9 mouse cellular contexts compared by ENCODE assay signal in genomic region chr11:69552622-69553340, GRCm38 (mm10). TPM values are rescaled to one million over a fixed set of nuclear protein-coding genes. Genes with fewer than 3 reads are reported as not detected.
DNase-seq lines count a peak whose midpoint lies in the region; ATAC-seq and TF ChIP-seq lines count a peak whose summit lies in the region.
"Had no signal": no experiment of that assay in that cellular context is flagged by ENCODE, and none has a peak within 500 bp of the region (broad histone marks: within the 10 kb centered on the region; RNA-seq: fewer than 3 reads in every experiment).

No protein-coding gene starts in this region.

- H3K9ac ChIP-seq in ES-Bruce4 (ENCODE audit: low read depth, poor library complexity, severe bottlenecking), result no peak overlapping the region
- peak overlapping the region; percentile 38 for H3K9ac ChIP-seq in hindbrain, postnatal 0 days (replicated peaks; ENCODE audit: low read length)
- H3K9ac ChIP-seq in midbrain, postnatal 0 days (replicated peaks; ENCODE audit: low read length, poor library complexity, severe bottlenecking), result peak overlapping the region; percentile 46
- no peak overlapping the region for H3K9ac ChIP-seq in heart, adult 2 months (ENCODE audit: low read depth, low read length)

- no peak overlapping the region for H3K4me3 ChIP-seq in ES-Bruce4 (ENCODE audit: low read depth, low read length)
- H3K4me3 ChIP-seq in embryonic facial prominence, embryonic 10.5 days, result peak overlapping the region; percentile 39
- 0 out of 2 replicates have a peak overlapping the region, but pooled peaks have one; percentile 1 for H3K4me3 ChIP-seq in hindbrain, postnatal 0 days (ENCODE audit: low read length)
- H3K4me3 ChIP-seq in midbrain, postnatal 0 days (ENCODE audit: low read depth, low read length), result no peak overlapping the region
- H3K4me3 ChIP-seq in heart, adult 2 months, result no peak overlapping the region

- H3K4me2 ChIP-seq in hindbrain, postnatal 0 days (ENCODE audit: low read depth, low read length), result peak overlapping the region; percentile 43
- H3K4me2 ChIP-seq in midbrain, postnatal 0 days (ENCODE audit: low read depth, low read length, poor library complexity, severe bottlenecking), result peak overlapping the region; percentile 46

- no peak for TF ChIP-seq POLR2A in ES-Bruce4 (IDR thresholded peaks at IDR 0.05; ENCODE audit: insufficient read depth, low read length)
- no peak for TF ChIP-seq POLR2A in heart, adult 2 months (IDR thresholded peaks at IDR 0.05; ENCODE audit: insufficient read depth, low read depth, low read length)

- TF ChIP-seq CTCF in ES-Bruce4 (IDR thresholded peaks at IDR 0.05; ENCODE audit: low read depth, low read length), result no peak
- TF ChIP-seq CTCF in hindbrain, postnatal 0 days (IDR thresholded peaks at IDR 0.05; ENCODE audit: low read depth), result no peak
- no peak for TF ChIP-seq CTCF in midbrain, postnatal 0 days (IDR thresholded peaks at IDR 0.05)
- TF ChIP-seq CTCF in heart, adult 2 months (IDR thresholded peaks at IDR 0.05), result no peak

- H3K9me3 ChIP-seq in ES-Bruce4 (replicated peaks; ENCODE audit: control insufficient read depth, insufficient read depth, low read length, poor library complexity, severe bottlenecking), result no peaks in the 10 kb centered on the region
- no peaks in the 10 kb centered on the region for H3K9me3 ChIP-seq in embryonic facial prominence, embryonic 10.5 days
- H3K9me3 ChIP-seq in hindbrain, postnatal 0 days (ENCODE audit: low read length), result no peaks in the 10 kb centered on the region
- no peaks in the 10 kb centered on the region for H3K9me3 ChIP-seq in midbrain, postnatal 0 days (ENCODE audit: low read length)

- 20% methylated on average over 14 of the region's 14 CpGs for WGBS in embryonic facial prominence, embryonic 10.5 days
- 5% methylated on average over 14 of the region's 14 CpGs for whole genome bisulfite sequencing in hindbrain, postnatal 0 days
- WGBS in midbrain, postnatal 0 days, result 4% methylated on average over 14 of the region's 14 CpGs
- WGBS in heart, adult 2 months, result 36% methylated on average over 14 of the region's 14 CpGs

- H3K27ac ChIP-seq in ES-Bruce4 (ENCODE audit: insufficient read depth, low read length), result no peak overlapping the region
- peak overlapping the region; percentile 80 for H3K27ac ChIP-seq in embryonic facial prominence, embryonic 10.5 days (replicated peaks)
- H3K27ac ChIP-seq in hindbrain, postnatal 0 days, result peak overlapping the region; percentile 77
- H3K27ac ChIP-seq in midbrain, postnatal 0 days (ENCODE audit: low read depth, low read length), result peak overlapping the region; percentile 91
- H3K27ac ChIP-seq in heart, adult 2 months, result no peak overlapping the region
- H3K27ac ChIP-seq: macrophage had no signal

- no peaks in the 10 kb centered on the region for H3K36me3 ChIP-seq in ES-Bruce4 (ENCODE audit: control insufficient read depth, insufficient read depth, low read length, poor library complexity, severe bottlenecking)
- H3K36me3 ChIP-seq in embryonic facial prominence, embryonic 10.5 days (replicated peaks), result peaks cover 33% of the 10 kb centered on the region
- no peaks in the 10 kb centered on the region for H3K36me3 ChIP-seq in hindbrain, postnatal 0 days (ENCODE audit: insufficient read depth, low read length)
- peaks cover 23% of the 10 kb centered on the region for H3K36me3 ChIP-seq in midbrain, postnatal 0 days (ENCODE audit: insufficient read depth, low read length)
- H3K36me3 ChIP-seq in heart, adult 2 months (ENCODE audit: control insufficient read depth, insufficient read depth, low read length), result no peaks in the 10 kb centered on the region

- no peaks in the 10 kb centered on the region for H3K79me2 ChIP-seq in heart, adult 2 months (replicated peaks; ENCODE audit: control insufficient read depth, insufficient read depth, low read length)

- no peaks in the 10 kb centered on the region for H3K27me3 ChIP-seq in ES-Bruce4 (ENCODE audit: control insufficient read depth, insufficient read depth, low read length, poor library complexity, severe bottlenecking)
- H3K27me3 ChIP-seq in embryonic facial prominence, embryonic 10.5 days (replicated peaks; ENCODE audit: low read depth, poor library complexity, severe bottlenecking), result peaks cover 44% of the 10 kb centered on the region
- no peaks in the 10 kb centered on the region for H3K27me3 ChIP-seq in hindbrain, postnatal 0 days (ENCODE audit: insufficient read depth, low read length)
- H3K27me3 ChIP-seq in midbrain, postnatal 0 days (ENCODE audit: insufficient read depth, low read length), result no peaks in the 10 kb centered on the region
- H3K27me3 ChIP-seq in heart, adult 2 months (ENCODE audit: control insufficient read depth, insufficient read depth, low read length), result no peaks in the 10 kb centered on the region

- 0 out of 2 replicates have a peak, but pooled peaks have one; percentile 13 for TF ChIP-seq EP300 in ES-Bruce4 (IDR thresholded peaks at IDR 0.05; ENCODE audit: insufficient read depth, low read depth, low read length)
- TF ChIP-seq EP300 in heart, adult 2 months (IDR thresholded peaks at IDR 0.05; ENCODE audit: insufficient read depth, low read depth, low read length), result no peak

- intact Hi-C loops in heart, adult 2 months (cut with DNase I), result no loop called here

- peaks cover 8% of the 10 kb centered on the region for H3K4me1 ChIP-seq in ES-Bruce4 (ENCODE audit: control insufficient read depth, insufficient read depth, low read length)
- H3K4me1 ChIP-seq in embryonic facial prominence, embryonic 10.5 days, result peaks cover 75% of the 10 kb centered on the region
- H3K4me1 ChIP-seq in hindbrain, postnatal 0 days (ENCODE audit: insufficient read depth, low read length), result peaks cover 29% of the 10 kb centered on the region
- peaks cover 47% of the 10 kb centered on the region for H3K4me1 ChIP-seq in midbrain, postnatal 0 days (ENCODE audit: insufficient read depth, low read length)
- no peaks in the 10 kb centered on the region for H3K4me1 ChIP-seq in heart, adult 2 months (ENCODE audit: control insufficient read depth, insufficient read depth, low read length)

- peak; percentile 81 for DNase-seq in embryonic facial prominence, embryonic 10.5 days (ENCODE audit: low spot score)
- DNase-seq in hindbrain, postnatal 0 days (ENCODE audit: low spot score), result peak; percentile 89
- peak; percentile 90 for DNase-seq in midbrain, postnatal 0 days (ENCODE audit: low spot score)
- DNase-seq in spleen, postnatal 14 days (ENCODE audit: low spot score in 2 of 2), result no peak
- DNase-seq in heart, adult 2 months, result no peak
- no peak for DNase-seq in gastrocnemius, adult 8-10 months (ENCODE audit: low spot score in 2 of 2)
- DNase-seq in spleen, postnatal 4 days (ENCODE audit: low spot score in 2 of 2), result no peak

- peak; percentile 87 for ATAC-seq in hindbrain, postnatal 0 days
- peak; percentile 82 for ATAC-seq in midbrain, postnatal 0 days (ENCODE audit: low FRiP score)

RNA-seq across cellular contexts. Expression of gene Dnah2, which starts 3.9 kb away (rescaled TPM):
- 1.2 and 2.0 TPM in 2 replicates for polyA plus RNA-seq in ES-Bruce4 (2011; ENCODE audit: insufficient read depth, insufficient read length, low read depth, missing spikeins)
- 1.3 and 1.4 TPM in 2 replicates for polyA plus RNA-seq in embryonic facial prominence, embryonic 10.5 days (2016; fragmentation: Nextera tagmentation; extraction: Ambion mirVana)
- 3.9 and 4.9 TPM in 2 replicates for total RNA-seq in hindbrain, postnatal 0 days (2014; rRNA removed)
- polyA plus RNA-seq in hindbrain, postnatal 0 days (2015; fragmentation: Nextera tagmentation; extraction: Ambion mirVana), result 2.0 and 3.2 TPM in 2 replicates
- total RNA-seq in midbrain, postnatal 0 days (2014; rRNA removed), result 9.5 and 12.5 TPM in 2 replicates
- polyA plus RNA-seq in midbrain, postnatal 0 days (2015; fragmentation: Nextera tagmentation; extraction: Ambion mirVana), result 3.9 and 4.1 TPM in 2 replicates
- total RNA-seq in heart, adult 2 months (2021), result under 1 TPM; 0.08 to 0.41 TPM
- 0.15 and 0.23 TPM in 2 replicates for polyA plus RNA-seq in heart, adult 2 months (2012; rRNA removed)
- under 1 TPM in 3 of 4 experiments, not detected in 1; 0.02 to 0.68 (median 0.05) TPM for total RNA-seq in gastrocnemius, adult 8-10 months (2022)

RNA-seq across cellular contexts. Expression of gene Efnb3, which starts 7.2 kb away (rescaled TPM):
- polyA plus RNA-seq in ES-Bruce4 (2011; ENCODE audit: insufficient read depth, insufficient read length, low read depth, missing spikeins), result 3.9 and 4.0 TPM in 2 replicates
- polyA plus RNA-seq in embryonic facial prominence, embryonic 10.5 days (2016; fragmentation: Nextera tagmentation; extraction: Ambion mirVana), result 29.5 and 29.8 TPM in 2 replicates
- 97.9 and 111 TPM in 2 replicates for total RNA-seq in hindbrain, postnatal 0 days (2014; rRNA removed)
- 93.3 and 94.4 TPM in 2 replicates for polyA plus RNA-seq in hindbrain, postnatal 0 days (2015; fragmentation: Nextera tagmentation; extraction: Ambion mirVana)
- 145 and 155 TPM in 2 replicates for total RNA-seq in midbrain, postnatal 0 days (2014; rRNA removed)
- polyA plus RNA-seq in midbrain, postnatal 0 days (2015; fragmentation: Nextera tagmentation; extraction: Ambion mirVana), result 151 and 166 TPM in 2 replicates
- 100 to 1,000 TPM in 1 of 2 experiments, 10 to 100 TPM in 1; 89.2 to 106 TPM for total RNA-seq in heart, adult 2 months (2021)
- 57.4 and 95.6 TPM in 2 replicates for polyA plus RNA-seq in heart, adult 2 months (2012; rRNA removed)
- total RNA-seq in gastrocnemius, adult 8-10 months (2022), result under 1 TPM; 0.31 to 0.46 (median 0.35) TPM

RNA-seq across cellular contexts. Expression of gene Wrap53, which starts 27.3 kb away (rescaled TPM):
- 10.3 and 17.8 TPM in 2 replicates for polyA plus RNA-seq in ES-Bruce4 (2011; ENCODE audit: insufficient read depth, insufficient read length, low read depth, missing spikeins)
- 41.6 and 43.5 TPM in 2 replicates for polyA plus RNA-seq in embryonic facial prominence, embryonic 10.5 days (2016; fragmentation: Nextera tagmentation; extraction: Ambion mirVana)
- 16.4 and 19.4 TPM in 2 replicates for total RNA-seq in hindbrain, postnatal 0 days (2014; rRNA removed)
- polyA plus RNA-seq in hindbrain, postnatal 0 days (2015; fragmentation: Nextera tagmentation; extraction: Ambion mirVana), result 12.8 and 13.8 TPM in 2 replicates
- total RNA-seq in midbrain, postnatal 0 days (2014; rRNA removed), result 15.7 and 16.8 TPM in 2 replicates
- 12.6 and 14.2 TPM in 2 replicates for polyA plus RNA-seq in midbrain, postnatal 0 days (2015; fragmentation: Nextera tagmentation; extraction: Ambion mirVana)
- total RNA-seq in heart, adult 2 months (2021), result 1 to 10 TPM; 5.4 to 5.6 TPM
- 10.1 and 10.5 TPM in 2 replicates for polyA plus RNA-seq in heart, adult 2 months (2012; rRNA removed)
- total RNA-seq in gastrocnemius, adult 8-10 months (2022), result 1 to 10 TPM; 3.3 to 4.4 (median 3.7) TPM

RNA-seq across cellular contexts. Expression of gene Trp53, which starts 27.4 kb away (rescaled TPM):
- 230 and 277 TPM in 2 replicates for polyA plus RNA-seq in ES-Bruce4 (2011; ENCODE audit: insufficient read depth, insufficient read length, low read depth, missing spikeins)
- 219 and 225 TPM in 2 replicates for polyA plus RNA-seq in embryonic facial prominence, embryonic 10.5 days (2016; fragmentation: Nextera tagmentation; extraction: Ambion mirVana)
- total RNA-seq in hindbrain, postnatal 0 days (2014; rRNA removed), result 33.5 and 41.5 TPM in 2 replicates
- 36.6 and 37.4 TPM in 2 replicates for polyA plus RNA-seq in hindbrain, postnatal 0 days (2015; fragmentation: Nextera tagmentation; extraction: Ambion mirVana)
- total RNA-seq in midbrain, postnatal 0 days (2014; rRNA removed), result 29.5 and 34.5 TPM in 2 replicates
- 30.3 and 31.9 TPM in 2 replicates for polyA plus RNA-seq in midbrain, postnatal 0 days (2015; fragmentation: Nextera tagmentation; extraction: Ambion mirVana)
- 10 to 100 TPM; 13.6 to 15.3 TPM for total RNA-seq in heart, adult 2 months (2021)
- 35.0 and 41.6 TPM in 2 replicates for polyA plus RNA-seq in heart, adult 2 months (2012; rRNA removed)
- total RNA-seq in gastrocnemius, adult 8-10 months (2022), result 10 to 100 TPM; 12.6 to 17.2 (median 13.8) TPM

RNA-seq across cellular contexts. Expression of gene Atp1b2, which starts 53.0 kb away (rescaled TPM):
- polyA plus RNA-seq in ES-Bruce4 (2011; ENCODE audit: insufficient read depth, insufficient read length, low read depth, missing spikeins), result 20.4 and 24.0 TPM in 2 replicates
- 3.2 TPM in 2 replicates for polyA plus RNA-seq in embryonic facial prominence, embryonic 10.5 days (2016; fragmentation: Nextera tagmentation; extraction: Ambion mirVana)
- 185 and 210 TPM in 2 replicates for total RNA-seq in hindbrain, postnatal 0 days (2014; rRNA removed)
- polyA plus RNA-seq in hindbrain, postnatal 0 days (2015; fragmentation: Nextera tagmentation; extraction: Ambion mirVana), result 145 and 157 TPM in 2 replicates
- total RNA-seq in midbrain, postnatal 0 days (2014; rRNA removed), result 145 and 161 TPM in 2 replicates
- 167 and 175 TPM in 2 replicates for polyA plus RNA-seq in midbrain, postnatal 0 days (2015; fragmentation: Nextera tagmentation; extraction: Ambion mirVana)
- 10 to 100 TPM; 17.0 to 20.3 TPM for total RNA-seq in heart, adult 2 months (2021)
- polyA plus RNA-seq in heart, adult 2 months (2012; rRNA removed), result 23.7 and 30.0 TPM in 2 replicates
- total RNA-seq in gastrocnemius, adult 8-10 months (2022), result 100 to 1,000 TPM; 333 to 372 (median 353) TPM
- polyA plus RNA-seq: macrophage had no signal

Comparison
In these comparisons a context has a peak if more than half of its experiments do, and no peak if none do; other contexts are left out.
1. H3K27ac ChIP-seq: peak in embryonic facial prominence, embryonic 10.5 days (single experiment), hindbrain, postnatal 0 days (single experiment) and midbrain, postnatal 0 days (single experiment); none in ES-Bruce4 (single experiment) and heart, adult 2 months (single experiment).
2. H3K4me3 ChIP-seq: peak in embryonic facial prominence, embryonic 10.5 days (single experiment) and hindbrain, postnatal 0 days (single experiment); none in ES-Bruce4 (single experiment), midbrain, postnatal 0 days (single experiment) and heart, adult 2 months (single experiment).
3. H3K9ac ChIP-seq: peak in hindbrain, postnatal 0 days (single experiment) and midbrain, postnatal 0 days (single experiment); none in ES-Bruce4 (single experiment) and heart, adult 2 months (single experiment).
4. DNase-seq: peak in embryonic facial prominence, embryonic 10.5 days (single experiment), hindbrain, postnatal 0 days (single experiment) and midbrain, postnatal 0 days (single experiment); none in spleen, postnatal 14 days (0 of 2), heart, adult 2 months (0 of 2), gastrocnemius, adult 8-10 months (0 of 2) and spleen, postnatal 4 days (0 of 2).